Mouse (Mus musculus): ENCODE measurements at regions not wholly inside any gene's neighbourhood (a gene's known extent, or its start where the extent isn't known, plus 50 kb on each side); places are given as distances from the start of the nearest gene placed in this dataset.
A peak's percentile ranks its signal among the peaks of the same experiment; 100 is the strongest.

DNA sequence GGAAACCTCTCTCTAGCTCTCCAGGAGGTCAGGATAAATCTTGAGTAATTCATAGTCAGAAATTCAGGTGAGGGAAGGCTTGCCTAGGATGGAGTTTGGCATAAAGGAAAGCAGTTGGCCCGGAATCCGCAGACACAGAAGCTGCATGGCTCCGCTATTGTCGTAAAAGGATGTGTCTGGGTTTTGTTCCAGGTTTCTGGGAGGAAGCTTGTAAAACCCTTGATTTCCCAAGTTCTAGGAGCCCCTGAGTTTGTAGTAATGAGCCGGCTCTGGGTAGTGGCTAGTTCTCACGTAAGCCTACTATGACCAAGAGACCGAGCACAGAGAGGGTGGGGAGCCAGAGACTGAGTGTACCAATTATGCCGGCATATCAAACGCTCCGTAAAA, 52.7 kb upstream of the Gm21915 start:
- no peak for DNase-seq (ENCODE audit: low spot score)

GRCm38 (mm10) chr9:40617036-40617675, 53.3 kb upstream of the Gm21915 start:
- DNase-seq (ENCODE audit: low spot score) = no peak

GRCm38 (mm10) chr9:40616426-40617035, 53.9 kb upstream of the Gm21915 start:
- peak; percentile 63 for DNase-seq (ENCODE audit: low spot score)

DNA sequence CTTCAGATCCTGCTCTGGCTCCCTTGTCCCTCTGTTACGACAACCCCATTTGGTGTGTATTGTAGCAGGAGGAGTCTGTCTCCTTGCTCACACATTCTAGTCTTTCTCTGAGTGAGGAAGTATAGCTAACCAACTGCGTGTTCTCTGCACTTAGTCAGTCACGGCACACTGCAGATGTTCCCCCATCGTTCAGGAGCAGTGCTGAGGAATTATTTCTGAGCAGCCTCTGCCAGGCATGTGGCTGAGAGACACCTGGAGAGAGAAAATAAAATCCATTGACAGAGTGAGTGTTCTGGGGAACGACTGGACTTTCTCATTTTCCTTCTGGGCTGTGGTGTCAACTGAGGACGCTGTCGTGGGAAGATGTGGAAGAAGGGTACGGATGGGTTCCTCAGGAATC, 54.5 kb upstream of the Gm21915 start:
- no peak for DNase-seq (ENCODE audit: low spot score)

DNA sequence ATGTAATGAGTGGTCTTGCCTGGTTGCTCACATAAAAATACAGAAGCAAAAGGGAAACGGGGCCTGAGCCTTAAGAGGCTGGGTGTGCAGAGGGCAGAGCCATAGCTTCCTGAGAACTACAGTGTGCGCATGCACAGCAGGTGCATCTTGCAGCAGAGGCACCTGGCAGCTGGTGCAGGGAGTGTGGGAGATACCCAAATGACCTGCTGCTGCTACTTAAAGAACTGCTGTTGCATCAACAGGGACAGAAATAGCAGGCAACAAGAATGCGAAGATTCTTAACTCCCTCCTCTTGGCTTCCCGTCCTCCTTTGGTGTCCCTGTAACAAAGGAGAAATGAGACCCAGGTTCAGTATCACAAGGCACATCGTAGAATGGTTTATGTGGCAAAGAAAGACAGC, 56.3 kb upstream of the Gm21915 start:
- no peak for DNase-seq (ENCODE audit: low spot score)

GRCm38 (mm10) chr9:40613182-40613581, 57.2 kb upstream of the Gm21915 start:
- no peak for DNase-seq (ENCODE audit: low spot score)

- no peak for DNase-seq (ENCODE audit: low spot score)
Measured at GRCm38 (mm10) chr9:40612755-40613154, 57.7 kb upstream of the Gm21915 start.

DNA sequence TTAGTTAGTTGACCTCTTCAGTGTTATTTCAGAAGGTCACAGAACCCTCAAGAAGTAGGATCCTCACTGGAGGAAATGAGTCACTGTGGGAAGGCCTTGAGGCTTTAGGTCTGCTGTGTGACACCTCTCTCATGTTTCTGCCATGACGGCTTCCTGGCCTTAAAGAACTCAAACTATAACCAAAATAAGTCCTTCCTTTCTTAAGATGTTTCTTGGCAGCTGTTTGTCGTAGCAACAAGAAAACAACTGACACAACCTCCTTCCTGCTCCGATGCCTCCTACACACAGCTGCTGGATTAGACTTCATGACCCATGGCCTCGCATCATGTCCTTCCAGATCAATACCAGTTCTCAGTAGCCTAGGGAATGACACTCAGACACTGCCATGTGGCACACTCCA, 58.1 kb upstream of the Gm21915 start:
- DNase-seq (ENCODE audit: low spot score) = no peak

- no peak for DNase-seq (ENCODE audit: low spot score)
Measured at GRCm38 (mm10) chr9:40611626-40612025, 58.8 kb upstream of the Gm21915 start.

DNA sequence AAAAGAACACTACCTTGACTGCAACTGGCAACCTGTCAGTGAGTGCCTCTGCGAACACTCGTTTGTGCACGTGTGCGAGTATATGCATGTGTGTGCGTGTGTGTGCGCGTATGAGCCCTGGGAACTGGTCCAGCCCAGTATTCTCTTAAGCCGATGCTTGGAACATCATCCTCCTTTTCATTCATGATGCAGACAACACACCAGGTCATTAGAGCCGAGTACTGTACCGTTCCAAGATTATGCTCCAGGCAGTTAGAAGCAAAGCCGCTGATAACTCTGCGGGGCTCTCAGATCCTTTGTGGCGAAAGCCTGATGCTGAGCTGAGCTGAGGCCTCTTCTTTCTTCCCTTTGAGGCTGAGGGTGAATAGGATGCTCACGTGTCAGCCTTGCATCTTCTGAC, 61.8 kb upstream of the Gm21915 start:
- DNase-seq (ENCODE audit: low spot score) = no peak

DNA sequence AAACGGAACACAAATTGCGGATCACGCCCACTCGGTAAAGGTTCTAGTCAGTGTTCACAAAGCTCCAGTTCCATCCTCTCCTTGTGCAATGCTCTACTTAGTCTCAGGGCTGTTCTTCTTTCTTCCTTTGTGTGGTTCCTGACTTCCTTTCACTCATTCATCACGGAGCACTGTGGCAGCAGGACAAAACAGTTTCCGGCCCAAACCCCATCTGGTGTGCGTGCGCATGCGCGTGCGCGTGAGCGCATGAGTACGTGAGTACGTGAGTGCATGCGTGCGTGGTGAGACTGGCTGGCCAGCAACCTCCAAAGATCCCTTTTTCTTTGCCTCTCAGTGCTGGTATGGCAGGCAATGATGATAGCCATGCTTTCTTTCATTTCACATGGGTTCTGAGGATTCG, 62.5 kb upstream of the Gm21915 start:
- DNase-seq (ENCODE audit: low spot score) = no peak

DNA sequence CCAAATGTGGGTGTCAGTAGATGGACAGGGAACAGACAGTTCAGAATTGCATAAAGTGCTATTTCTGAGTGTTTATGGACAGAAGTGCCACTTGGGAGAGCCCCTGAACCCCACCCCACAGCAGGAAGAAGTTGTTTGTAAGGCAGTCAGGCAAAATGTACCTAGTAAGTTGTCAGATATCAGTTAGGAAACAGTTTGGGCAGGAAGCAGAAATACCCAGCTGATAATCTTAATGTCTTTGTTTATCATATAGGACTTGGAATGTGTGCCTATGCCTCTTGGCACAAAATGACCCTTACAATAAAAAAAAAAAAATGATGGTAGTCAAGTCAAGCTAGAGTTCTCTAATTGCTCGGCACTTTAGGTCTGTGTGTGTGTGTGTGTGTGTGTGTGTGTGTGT, 66.9 kb upstream of the Gm21915 start:
- no peak for DNase-seq (ENCODE audit: low spot score)

DNA sequence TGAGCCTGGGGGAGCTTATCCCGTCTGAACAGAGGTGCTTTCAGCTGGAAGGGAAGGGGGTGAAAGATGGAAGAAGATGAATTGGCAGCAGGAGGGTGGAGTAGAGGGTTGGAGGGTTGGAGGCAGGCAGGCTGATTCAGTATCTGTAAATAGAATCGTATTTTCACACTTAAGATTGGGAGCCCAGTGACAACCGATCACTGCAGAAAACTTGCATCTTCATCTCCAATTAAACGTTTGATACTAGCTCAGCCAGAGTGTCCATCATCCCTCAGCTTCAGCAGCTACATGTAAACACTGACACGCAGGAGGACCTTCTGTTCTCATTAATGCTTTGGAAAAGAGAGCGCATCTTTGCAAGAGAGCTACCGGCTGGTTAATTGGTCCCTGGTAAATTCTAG, 67.2 kb upstream of the Gramd1b start:
- no peak for DNase-seq (ENCODE audit: low spot score)

- DNase-seq (ENCODE audit: low spot score) = no peak
Measured at GRCm38 (mm10) chr9:40587421-40587820, 56.2 kb upstream of the Gramd1b start.

DNA sequence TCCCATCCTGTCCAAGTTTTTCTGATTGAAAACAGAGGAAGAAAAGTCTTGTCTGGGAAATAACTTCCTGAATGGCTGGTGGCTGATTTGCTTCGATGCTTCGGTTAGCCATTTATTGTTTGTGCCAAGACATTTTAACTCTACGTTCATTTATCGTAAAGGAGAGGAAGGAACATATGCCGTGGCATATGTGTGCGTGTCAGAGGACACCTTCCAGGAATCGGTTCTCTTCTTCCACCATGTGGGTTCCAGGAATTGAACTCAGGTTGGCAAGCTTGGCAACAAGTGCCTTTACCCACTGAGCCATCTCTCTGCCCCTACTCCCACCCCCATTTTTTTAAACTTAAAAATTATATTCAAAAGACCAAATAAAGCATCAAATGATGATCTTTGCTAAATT, 55.4 kb upstream of the Gramd1b start:
- DNase-seq (ENCODE audit: low spot score) = no peak

- peak; percentile 65 for DNase-seq (ENCODE audit: low spot score)
Measured at GRCm38 (mm10) chr9:40583554-40583953, 52.4 kb upstream of the Gramd1b start.

GRCm38 (mm10) chr9:40581854-40582253, 50.7 kb upstream of the Gramd1b start:
- no peak for DNase-seq (ENCODE audit: low spot score)
